Mouse (Mus musculus): ENCODE measurements around the gene Nr2c2. TPM values are rescaled to one million over a fixed set of nuclear protein-coding genes. Genes with fewer than 3 reads are reported as not detected.
A peak's percentile ranks its signal among the peaks of the same experiment; 100 is the strongest.

Nr2c2 gene
- polyA plus RNA-seq, 1 experiment = 0.17 TPM

DNA sequence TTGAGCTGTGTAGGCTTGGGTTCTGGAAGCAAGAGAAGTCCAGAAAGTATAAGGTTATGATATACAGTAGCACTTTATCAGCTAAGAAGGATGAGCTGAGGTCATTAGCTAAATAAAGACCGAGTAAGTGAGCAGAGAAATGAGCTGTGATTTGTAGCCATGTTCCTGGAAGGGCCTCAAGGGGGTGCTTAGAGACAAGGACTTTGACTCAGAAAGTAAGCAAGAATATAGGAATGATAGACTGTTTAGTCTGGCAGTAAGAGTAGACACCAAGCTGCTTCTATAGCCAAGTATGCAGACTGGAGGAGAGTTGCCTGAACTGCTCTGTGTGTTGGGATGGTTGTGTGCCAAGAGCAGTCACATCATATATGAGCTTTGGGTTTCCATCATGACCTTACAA is 62.6 kb downstream of the Nr2c2 start:
- H3K9me3 ChIP-seq (ENCODE audit: control insufficient read depth, low read length) = no peaks in the 10 kb centered on the region
- peaks cover 97% of the 10 kb centered on the region for H3K36me3 ChIP-seq (ENCODE audit: control insufficient read depth)
- H3K4me1 ChIP-seq (ENCODE audit: control insufficient read depth) = no peaks in the 10 kb centered on the region
- TF ChIP-seq GATA1 (IDR thresholded peaks at IDR 0.05; ENCODE audit: low read length) = no peak
- TF ChIP-seq TAL1 (IDR thresholded peaks at IDR 0.05; ENCODE audit: low read length) = no peak
- H3K27me3 ChIP-seq (ENCODE audit: control insufficient read depth) = no peaks in the 10 kb centered on the region
- H3K4me3 ChIP-seq (replicated peaks) = no peak overlapping the region

DNA sequence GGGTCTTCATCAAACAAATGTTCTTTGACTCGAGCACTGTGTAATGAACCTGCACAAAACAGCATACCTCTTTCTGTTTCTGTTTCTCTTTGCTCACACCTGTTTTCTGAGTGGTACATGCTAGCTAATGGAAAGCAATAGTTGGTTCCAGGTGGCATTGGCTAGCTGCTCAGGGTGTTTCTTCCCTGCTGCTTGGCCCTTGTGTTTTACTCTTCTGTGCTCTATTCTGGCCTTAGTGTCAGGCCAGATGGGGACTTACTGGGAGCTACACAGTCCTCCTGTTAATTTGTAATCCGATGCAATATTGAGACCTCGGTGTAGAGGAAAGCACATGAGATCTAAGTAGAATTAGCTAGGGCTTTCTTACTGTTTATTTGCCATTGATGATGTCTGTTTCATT is 67.6 kb downstream of the Nr2c2 start:
- Histone ChIP-seq H3K9me3 (ENCODE audit: control insufficient read depth, low read length) (no peaks in the 10 kb centered on the region), H3K4me3 (replicated peaks) (no peak overlapping the region), H3K27me3 (ENCODE audit: control insufficient read depth) (no peaks in the 10 kb centered on the region), H3K36me3 (ENCODE audit: control insufficient read depth) (peaks cover 100% of the 10 kb centered on the region), H3K4me1 (ENCODE audit: control insufficient read depth) (no peaks in the 10 kb centered on the region)
- TF ChIP-seq GATA1 (IDR thresholded peaks at IDR 0.05; ENCODE audit: low read length) (no peak), TAL1 (IDR thresholded peaks at IDR 0.05; ENCODE audit: low read length) (no peak)

DNA sequence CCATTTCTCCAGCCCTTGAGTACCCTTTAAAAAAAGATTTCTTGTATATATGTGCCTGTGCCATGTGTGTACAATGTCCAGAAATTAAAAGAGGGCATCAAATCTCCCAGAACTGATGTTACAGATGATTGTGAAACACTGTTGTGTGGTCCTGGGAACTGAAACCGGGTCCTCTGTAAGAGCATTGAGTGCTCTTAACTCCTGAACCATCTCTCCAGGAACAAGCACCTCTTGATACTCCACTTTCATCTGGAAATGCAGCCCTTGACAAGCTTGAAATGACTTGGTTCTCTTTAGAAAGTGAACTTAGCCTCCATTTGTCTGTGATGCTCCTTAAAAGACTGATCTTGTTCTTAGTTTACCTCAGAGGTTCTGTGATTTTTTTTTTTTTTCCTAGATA is 71.5 kb downstream of the Nr2c2 start:
- TF ChIP-seq GATA1 (IDR thresholded peaks at IDR 0.05; ENCODE audit: low read length) (no peak), TAL1 (IDR thresholded peaks at IDR 0.05; ENCODE audit: low read length) (no peak)
- Histone ChIP-seq H3K36me3 (ENCODE audit: control insufficient read depth) (peaks cover 98% of the 10 kb centered on the region), H3K4me1 (ENCODE audit: control insufficient read depth) (no peaks in the 10 kb centered on the region), H3K9me3 (ENCODE audit: control insufficient read depth, low read length) (no peaks in the 10 kb centered on the region), H3K27me3 (ENCODE audit: control insufficient read depth) (no peaks in the 10 kb centered on the region), H3K4me3 (replicated peaks) (no peak overlapping the region)

DNA sequence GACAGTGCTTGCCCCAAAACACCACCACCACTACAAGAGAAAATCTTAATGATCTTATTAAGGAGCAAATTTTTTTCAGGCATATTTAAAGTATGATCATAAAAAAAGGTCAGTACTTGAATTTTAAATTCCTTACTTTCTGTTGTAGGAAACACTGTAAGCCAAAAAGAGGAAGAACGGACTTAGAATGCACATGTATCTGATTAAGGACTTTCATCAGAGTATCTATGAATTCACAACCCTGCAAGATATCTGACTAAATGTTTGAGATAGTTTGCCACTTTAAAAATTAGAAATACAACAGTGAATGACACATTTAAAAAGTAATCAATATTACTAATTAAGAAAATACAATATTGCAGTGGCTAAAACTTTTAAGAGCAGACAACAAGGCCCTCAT is 85.3 kb downstream of the Nr2c2 start:
- no peaks in the 10 kb centered on the region for H3K27me3 ChIP-seq (ENCODE audit: control insufficient read depth)
- H3K4me1 ChIP-seq (ENCODE audit: control insufficient read depth) = peaks cover 4% of the 10 kb centered on the region
- H3K4me3 ChIP-seq (replicated peaks) = no peak overlapping the region
- TF ChIP-seq GATA1 (IDR thresholded peaks at IDR 0.05; ENCODE audit: low read length) (no peak), TAL1 (IDR thresholded peaks at IDR 0.05; ENCODE audit: low read length) (no peak)
- H3K36me3 ChIP-seq (ENCODE audit: control insufficient read depth) = peaks cover 81% of the 10 kb centered on the region
- H3K9me3 ChIP-seq (ENCODE audit: control insufficient read depth, low read length) = no peaks in the 10 kb centered on the region

DNA sequence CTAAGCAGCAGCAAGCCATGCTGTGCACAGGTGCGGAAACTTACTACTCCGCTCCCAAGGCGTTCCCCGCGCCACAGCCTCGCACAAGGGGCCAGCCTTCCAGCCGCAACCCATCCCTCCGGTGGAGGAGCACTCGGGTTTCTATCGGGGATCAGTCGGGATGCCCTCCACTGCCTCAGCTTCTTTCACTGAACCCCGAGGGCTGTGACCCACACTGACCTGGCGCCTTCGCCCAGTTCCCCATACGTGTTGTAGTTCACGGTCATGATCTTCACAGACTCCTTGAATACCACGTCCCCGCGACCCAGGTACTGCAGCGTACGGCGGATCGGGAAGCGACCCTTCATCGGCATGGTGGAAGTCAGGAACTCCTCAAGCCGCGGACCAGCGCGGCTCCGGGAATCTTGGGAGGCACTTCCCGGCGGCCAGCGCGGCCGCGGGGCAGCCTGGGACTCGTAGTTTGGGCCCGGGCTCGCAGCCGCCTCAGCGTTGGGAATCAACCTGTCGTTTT is 92.5 kb downstream of the Nr2c2 start, which contains the start of gene Mrps25:
Mrps25 (minus strand) TSS at position 413 of the 511 bp plus-strand sequence.
- Histone ChIP-seq H3K9me3 (ENCODE audit: control insufficient read depth, low read length) (no peaks in the 10 kb centered on the region), H3K4me3 (replicated peaks) (peak within 1 kb of the TSS; percentile 86), H3K27me3 (ENCODE audit: control insufficient read depth) (no peaks in the 10 kb centered on the region), H3K4me1 (ENCODE audit: control insufficient read depth) (peaks cover 33% of the 10 kb centered on the region), H3K36me3 (ENCODE audit: control insufficient read depth) (peaks cover 43% of the 10 kb centered on the region)
- TF ChIP-seq TAL1 (IDR thresholded peaks at IDR 0.05; ENCODE audit: low read length) = no peak
- no peak for TF ChIP-seq GATA1 (IDR thresholded peaks at IDR 0.05; ENCODE audit: low read length)

DNA sequence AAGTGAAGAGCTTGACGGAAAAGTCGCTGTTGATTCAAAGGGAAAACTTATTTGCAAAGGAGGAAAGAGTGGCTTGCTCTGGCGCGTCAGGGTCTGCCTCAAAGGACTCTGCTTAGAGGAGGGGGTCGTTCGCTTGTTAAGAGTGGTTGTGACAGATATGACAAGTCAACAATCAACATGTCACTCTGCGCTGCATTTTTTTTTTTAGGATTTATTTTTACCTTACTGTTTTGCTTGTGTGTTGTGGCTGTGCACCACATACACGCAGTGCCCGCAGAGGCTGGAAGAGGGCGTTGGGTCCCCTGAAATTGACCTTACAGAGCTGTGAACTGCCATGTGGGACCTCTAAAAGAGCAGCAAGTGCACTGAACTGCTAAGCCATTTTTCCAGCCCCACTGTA is 93.0 kb downstream of the Nr2c2 start:
- Histone ChIP-seq H3K4me1 (ENCODE audit: control insufficient read depth) (peaks cover 33% of the 10 kb centered on the region), H3K36me3 (ENCODE audit: control insufficient read depth) (peaks cover 43% of the 10 kb centered on the region), H3K9me3 (ENCODE audit: control insufficient read depth, low read length) (no peaks in the 10 kb centered on the region), H3K4me3 (replicated peaks) (peak overlapping the region; percentile 86), H3K27me3 (ENCODE audit: control insufficient read depth) (no peaks in the 10 kb centered on the region)
- 0 out of 2 replicates have a peak, but pooled peaks have one; percentile 43 for TF ChIP-seq GATA1 (IDR thresholded peaks at IDR 0.05; ENCODE audit: low read length)
- TF ChIP-seq TAL1 (IDR thresholded peaks at IDR 0.05; ENCODE audit: low read length) = no peak

DNA sequence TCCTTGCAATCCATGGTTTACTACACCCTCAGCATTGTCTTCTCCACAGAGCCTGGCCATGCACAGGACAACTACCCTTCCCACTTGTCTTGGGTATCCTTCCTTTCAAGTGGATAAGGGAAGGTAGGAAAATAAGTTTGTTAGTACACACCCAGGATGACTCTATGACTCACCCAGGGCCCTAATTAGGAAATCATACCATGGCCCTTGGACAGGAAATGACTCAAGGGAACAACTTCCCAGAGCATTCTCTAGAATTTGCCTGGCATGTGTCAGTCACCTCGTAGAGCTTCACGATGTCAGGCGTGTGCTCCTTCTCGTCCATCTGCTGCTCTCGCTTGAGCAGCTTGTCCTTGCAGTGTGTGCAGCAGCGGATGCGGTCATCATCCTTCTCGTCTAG is 108.2 kb downstream of the Nr2c2 start:
- H3K4me1 ChIP-seq (ENCODE audit: control insufficient read depth) = peaks cover 12% of the 10 kb centered on the region
- TF ChIP-seq TAL1 (IDR thresholded peaks at IDR 0.05; ENCODE audit: low read length) = no peak
- no peak for TF ChIP-seq GATA1 (IDR thresholded peaks at IDR 0.05; ENCODE audit: low read length)
- peaks cover 85% of the 10 kb centered on the region for H3K36me3 ChIP-seq (ENCODE audit: control insufficient read depth)
- no peaks in the 10 kb centered on the region for H3K9me3 ChIP-seq (ENCODE audit: control insufficient read depth, low read length)
- no peak overlapping the region for H3K4me3 ChIP-seq (replicated peaks)
- H3K27me3 ChIP-seq (ENCODE audit: control insufficient read depth) = no peaks in the 10 kb centered on the region

DNA sequence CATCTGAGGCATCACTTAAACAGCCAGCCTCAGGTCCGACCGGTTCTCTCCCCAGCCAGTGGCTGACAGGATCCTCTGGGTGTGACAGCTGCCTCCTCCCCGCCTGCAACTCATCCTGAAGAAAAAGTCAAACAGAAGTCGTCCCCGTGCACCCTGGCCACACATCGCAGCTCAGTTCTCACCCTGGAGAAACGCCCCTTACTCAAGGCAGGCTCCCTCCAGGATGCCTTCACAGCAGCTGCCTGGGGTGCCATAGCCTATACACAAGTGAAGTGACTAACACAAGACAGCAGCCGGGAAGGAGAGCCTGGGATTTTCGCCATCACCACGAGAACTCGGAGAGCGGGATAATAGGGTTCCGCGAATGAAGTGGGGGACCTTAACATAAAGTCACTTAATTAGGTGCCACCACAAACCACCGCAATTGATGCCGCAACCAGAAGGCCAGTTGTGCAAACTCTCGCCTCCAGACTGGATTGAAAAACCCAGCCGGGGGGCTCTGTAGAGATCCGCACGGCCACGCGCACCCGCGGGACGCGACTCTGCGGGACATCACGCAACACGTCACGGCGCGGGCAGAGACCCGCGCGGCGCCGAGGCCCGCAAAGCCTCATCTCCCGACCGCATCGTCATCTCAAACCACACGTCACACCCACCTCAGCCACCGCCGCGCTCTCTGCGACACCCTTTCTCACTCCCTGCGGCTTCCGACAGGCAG is 123.0 kb downstream of the Nr2c2 start:
- TF ChIP-seq TAL1 (IDR thresholded peaks at IDR 0.05; ENCODE audit: low read length) (no peak), GATA1 (IDR thresholded peaks at IDR 0.05; ENCODE audit: low read length) (no peak)
- Histone ChIP-seq H3K4me1 (ENCODE audit: control insufficient read depth) (peaks cover 30% of the 10 kb centered on the region), H3K4me3 (replicated peaks) (peak overlapping the region; percentile 80)

DNA sequence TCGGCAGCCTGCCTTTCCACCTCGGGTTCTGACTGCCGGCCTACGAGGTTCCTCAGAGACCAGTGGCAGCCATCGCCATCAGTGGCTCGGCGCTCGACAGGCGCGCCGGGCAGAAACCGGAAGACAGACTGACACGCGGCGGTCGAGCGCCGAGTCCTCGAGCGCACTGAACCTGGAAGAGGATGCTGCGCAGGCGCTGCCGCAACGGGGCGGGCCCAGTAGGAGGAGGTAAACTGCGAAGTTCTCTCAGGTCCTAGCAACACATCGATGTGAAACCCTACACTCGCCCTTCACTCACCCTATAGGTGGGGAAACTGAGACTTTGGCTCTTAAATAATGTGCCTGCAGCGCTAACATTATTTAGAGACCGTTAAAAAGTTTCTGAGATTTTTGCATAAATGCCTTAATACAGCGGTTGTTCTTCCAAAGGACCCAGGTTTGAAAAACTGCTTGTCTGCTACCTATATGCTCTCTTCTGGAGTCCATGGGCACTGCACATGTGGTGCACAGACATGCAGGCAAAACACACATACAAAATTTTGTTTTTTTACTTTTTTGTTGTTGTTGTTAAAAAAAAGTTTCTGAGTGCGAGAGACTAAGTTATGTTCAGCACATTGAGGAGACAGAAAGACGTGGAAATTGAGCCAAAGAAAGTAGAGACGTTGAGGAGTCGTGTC is 123.7 kb downstream of the Nr2c2 start, which contains the start of gene Rbsn:
Rbsn (minus strand) TSS at position 153 of the 677 bp plus-strand sequence.
- peaks cover 30% of the 10 kb centered on the region for H3K4me1 ChIP-seq (ENCODE audit: control insufficient read depth)

More for the DNA sequence above, 123.0 kb downstream of the Nr2c2 start:
- Histone ChIP-seq H3K27me3 (ENCODE audit: control insufficient read depth) (no peaks in the 10 kb centered on the region), H3K36me3 (ENCODE audit: control insufficient read depth) (peaks cover 22% of the 10 kb centered on the region), H3K9me3 (ENCODE audit: control insufficient read depth, low read length) (no peaks in the 10 kb centered on the region)

More for the DNA sequence above, 123.7 kb downstream of the Nr2c2 start, which contains the start of gene Rbsn:
- Histone ChIP-seq H3K27me3 (ENCODE audit: control insufficient read depth) (no peaks in the 10 kb centered on the region), H3K36me3 (ENCODE audit: control insufficient read depth) (peaks cover 15% of the 10 kb centered on the region), H3K9me3 (ENCODE audit: control insufficient read depth, low read length) (no peaks in the 10 kb centered on the region), H3K4me3 (replicated peaks) (peak within 1 kb of the TSS; percentile 80)
- TF ChIP-seq TAL1 (IDR thresholded peaks at IDR 0.05; ENCODE audit: low read length) = no peak

All from erythroblast, embryonic 14.5 days (primary cell).